8 mouse cellular contexts compared by ENCODE assay signal in genomic region chr5:36695461-36696231, GRCm38 (mm10). TPM values are rescaled to one million over a fixed set of nuclear protein-coding genes. Genes with fewer than 3 reads are reported as not detected.
DNase-seq lines count a peak whose midpoint lies in the region; ATAC-seq and TF ChIP-seq lines count a peak whose summit lies in the region.

D5Ertd579e (minus strand) TSS chr5:36696024.

- peak; percentile 97 for ATAC-seq in forebrain, embryonic 16.5 days
- ATAC-seq in lung, embryonic 14.5 days (ENCODE audit: insufficient read depth) = peak; percentile 95

- peaks cover 4 to 5% of the 10 kb centered on the region in 2 experiments; a peak in 1 of 4 replicates for H3K4me1 ChIP-seq in ES-E14 (ENCODE audit: control insufficient read depth in 2 of 2, insufficient read depth in 2 of 2, low read length in 2 of 2, poor library complexity in 1 of 2)
- peaks cover 20% of the 10 kb centered on the region for H3K4me1 ChIP-seq in forebrain, embryonic 16.5 days (replicated peaks; ENCODE audit: control insufficient read depth, insufficient read depth, low read length)
- H3K4me1 ChIP-seq in lung, embryonic 14.5 days (ENCODE audit: insufficient read depth) = peaks cover 4% of the 10 kb centered on the region; the same call in 1 of the 2 replicates
- peaks cover 16% of the 10 kb centered on the region for H3K4me1 ChIP-seq in olfactory bulb, adult 2 months (ENCODE audit: control insufficient read depth, insufficient read depth, low read length)
- H3K4me1 ChIP-seq in thymus, adult 2 months (replicated peaks; ENCODE audit: control insufficient read depth, insufficient read depth, low read length) = peaks cover 7% of the 10 kb centered on the region

- TF ChIP-seq POLR2A in olfactory bulb, adult 2 months (IDR thresholded peaks at IDR 0.05; ENCODE audit: insufficient read depth, low read depth, low read length) = peak; percentile 76
- TF ChIP-seq POLR2A in thymus, adult 2 months (IDR thresholded peaks at IDR 0.05; ENCODE audit: control insufficient read depth, extremely low read depth, insufficient read depth, low read length, poor library complexity) = no peak

- H3K27me3 ChIP-seq in forebrain, embryonic 16.5 days (replicated peaks; ENCODE audit: control insufficient read depth, insufficient read depth, low read length) = no peaks in the 10 kb centered on the region
- H3K27me3 ChIP-seq in lung, embryonic 14.5 days (ENCODE audit: insufficient read depth, low read length) = 0 out of 2 replicates have a peak, but pooled peaks cover 4% of the 10 kb centered on the region
- H3K27me3 ChIP-seq in thymus, adult 2 months (ENCODE audit: control insufficient read depth, insufficient read depth, low read length) = no peaks in the 10 kb centered on the region

- no peaks in the 10 kb centered on the region for H3K36me3 ChIP-seq in ES-E14 (ENCODE audit: control insufficient read depth, insufficient read depth, low read length, poor library complexity, severe bottlenecking)
- H3K36me3 ChIP-seq in forebrain, embryonic 16.5 days (ENCODE audit: control insufficient read depth, insufficient read depth) = no peaks in the 10 kb centered on the region
- H3K36me3 ChIP-seq in lung, embryonic 14.5 days (ENCODE audit: insufficient read depth) = no peaks in the 10 kb centered on the region
- H3K36me3 ChIP-seq in thymus, adult 2 months (ENCODE audit: control insufficient read depth, insufficient read depth, low read length) = no peaks in the 10 kb centered on the region

- in situ Hi-C loops in ES-E14 (cut with MboI; ENCODE audit: low sequenced_read_pairs in 2 of 2, unreplicated experiment in 2 of 2) = no loop called here

- peak within 1 kb of the TSS; percentile 75 for H3K9ac ChIP-seq in ES-E14 (ENCODE audit: insufficient read depth, low read depth, low read length, poor library complexity, severe bottlenecking)
- H3K9ac ChIP-seq in forebrain, embryonic 16.5 days (replicated peaks; ENCODE audit: low read depth, low read length) = peak within 1 kb of the TSS; percentile 93
- peak within 1 kb of the TSS; percentile 84 for H3K9ac ChIP-seq in lung, embryonic 14.5 days

- WGBS in forebrain, embryonic 16.5 days = under 1% methylated on average over 71 of the region's 104 CpGs
- under 1% methylated on average over 85 of the region's 104 CpGs for WGBS in lung, embryonic 14.5 days
- under 1% methylated on average over 104 of the region's 104 CpGs for WGBS in olfactory bulb, adult 2 months
- WGBS in thymus, adult 2 months = under 1% methylated on average over 104 of the region's 104 CpGs

- H3K27ac ChIP-seq in ES-E14 (ENCODE audit: insufficient read depth, low read depth, low read length, poor library complexity, severe bottlenecking) = peak within 1 kb of the TSS; percentile 2; the same call in 1 of the 2 replicates
- peak within 1 kb of the TSS; percentile 85 for H3K27ac ChIP-seq in forebrain, embryonic 16.5 days (ENCODE audit: low read length)
- H3K27ac ChIP-seq in layer of hippocampus, adult 2 months = peak within 1 kb of the TSS; percentile 99
- H3K27ac ChIP-seq in lung, embryonic 14.5 days (ENCODE audit: low read depth) = peak within 1 kb of the TSS; percentile 89
- H3K27ac ChIP-seq in olfactory bulb, adult 2 months (ENCODE audit: insufficient read depth, low read depth, low read length) = peak within 1 kb of the TSS; percentile 94
- no peak within 1 kb of the TSS for H3K27ac ChIP-seq in thymus, adult 2 months (ENCODE audit: control insufficient read depth, insufficient read depth, low read length)

- H3K4me3 ChIP-seq in ES-E14 (ENCODE audit: insufficient read depth in 1 of 2, low read depth in 1 of 2, low read length in 2 of 2, poor library complexity in 1 of 2, severe bottlenecking in 1 of 2) = peak within 1 kb of the TSS; percentile 65 to 92
- peak within 1 kb of the TSS; percentile 90 for H3K4me3 ChIP-seq in forebrain, embryonic 16.5 days (replicated peaks; ENCODE audit: low read length)
- H3K4me3 ChIP-seq in layer of hippocampus, adult 2 months = peak within 1 kb of the TSS; percentile 89
- H3K4me3 ChIP-seq in lung, embryonic 14.5 days (ENCODE audit: low read depth, low read length) = peak within 1 kb of the TSS; percentile 74
- peak within 1 kb of the TSS; percentile 66 for H3K4me3 ChIP-seq in olfactory bulb, adult 2 months (ENCODE audit: insufficient read depth, low read depth, low read length)
- H3K4me3 ChIP-seq in thymus, adult 2 months (ENCODE audit: control insufficient read depth, insufficient read depth, low read length) = peak within 1 kb of the TSS; percentile 75

- H3K9me3 ChIP-seq in ES-E14 (ENCODE audit: control insufficient read depth, insufficient read depth, low read depth, low read length) = no peaks in the 10 kb centered on the region
- H3K9me3 ChIP-seq in forebrain, embryonic 16.5 days (ENCODE audit: control insufficient read depth, low read length) = no peaks in the 10 kb centered on the region
- H3K9me3 ChIP-seq in lung, embryonic 14.5 days (ENCODE audit: low read depth, low read length) = no peaks in the 10 kb centered on the region

- 0 out of 2 replicates have a peak, but pooled peaks have one; percentile 1 for TF ChIP-seq CTCF in layer of hippocampus, adult 2 months (conservative IDR thresholded peaks at IDR 0.05)
- no peak for TF ChIP-seq CTCF in lung, embryonic 14.5 days (IDR thresholded peaks at IDR 0.05; ENCODE audit: low read depth)
- no peak for TF ChIP-seq CTCF in olfactory bulb, adult 2 months (IDR thresholded peaks at IDR 0.05; ENCODE audit: insufficient read depth, low read depth, low read length)
- peak; percentile 9; the same call in 1 of the 2 replicates for TF ChIP-seq CTCF in thymus, adult 2 months (IDR thresholded peaks at IDR 0.05; ENCODE audit: borderline replicate concordance, control insufficient read depth, extremely low read depth, insufficient read depth, low read length, poor library complexity)

- peak; percentile 78 for DNase-seq in ES-E14 (ENCODE audit: low read depth, low spot score)
- peak; percentile 94 for DNase-seq in cerebellum, adult 11-12 months
- DNase-seq in heart, postnatal 36 days = peak; percentile 95
- peak; percentile 93 to 97 for DNase-seq in layer of hippocampus, adult 2 months (ENCODE audit: low spot score in 2 of 2)
- peak; percentile 95 for DNase-seq in lung, embryonic 14.5 days
- DNase-seq in thymus, adult 2 months = peak; percentile 92

- H3K4me2 ChIP-seq in forebrain, embryonic 16.5 days (ENCODE audit: low read length) = peak within 1 kb of the TSS; percentile 94
- H3K4me2 ChIP-seq in lung, embryonic 14.5 days = peak within 1 kb of the TSS; percentile 65

- intact Hi-C loops in heart, postnatal 36 days (cut with DNase I) = loop anchor here (1.0 to 2.0 kb wide), 3 partner anchors 17 to 75 kb away; no protein-coding TSS in a partner anchor

TF ChIP-seq in ES-E14, 5 proteins besides CTCF, POLR2A, EP300 and RAD21:
- TF ChIP-seq CHD2 (IDR thresholded peaks at IDR 0.05; ENCODE audit: low read depth, low read length) (0 out of 2 replicates have a peak, but pooled peaks have one; percentile 19), HCFC1 (IDR thresholded peaks at IDR 0.05; ENCODE audit: borderline replicate concordance, insufficient read depth, low read length) (peak; percentile 59; the same call in 1 of the 2 replicates), MAFK (IDR thresholded peaks at IDR 0.05; ENCODE audit: insufficient read depth, low read depth, low read length) (no peak)
TF ChIP-seq in ES-E14: peak in this region for 2.

RNA-seq across cellular contexts. Expression of gene D5Ertd579e, which starts in this region (rescaled TPM):
- total RNA-seq in ES-E14 (2012; rRNA removed) = 19.5 and 21.9 TPM in 2 replicates
- polyA plus RNA-seq in forebrain, embryonic 16.5 days (2015; fragmentation: Nextera tagmentation; extraction: Ambion mirVana) = 35.9 and 39.9 TPM in 2 replicates
- 10 to 100 TPM; 75.5 to 90.6 TPM for total RNA-seq in heart, postnatal 36 days (2021)
- 100 to 1,000 TPM; 100 to 103 TPM for total RNA-seq in layer of hippocampus, adult 2 months (2021)
- 23.7 and 25.5 TPM in 2 replicates for polyA plus RNA-seq in lung, embryonic 14.5 days (2014; fragmentation: Nextera tagmentation; extraction: Ambion mirVana)
- 145 and 356 TPM in 2 replicates for polyA plus RNA-seq in olfactory bulb, adult 2 months (2012; ENCODE audit: insufficient read depth, insufficient read length, low replicate concordance, missing spikeins)
- 22.9 and 26.8 TPM in 2 replicates for polyA plus RNA-seq in thymus, adult 2 months (2012; rRNA removed)

Comparison
In these comparisons a context has a peak if more than half of its experiments do, and no peak if none do; other contexts are left out.
1. CTCF ChIP-seq: peak in layer of hippocampus, adult 2 months (single experiment) and thymus, adult 2 months (single experiment); none in lung, embryonic 14.5 days (single experiment) and olfactory bulb, adult 2 months (single experiment).
2. Peak in every context shown above with its lines, with median percentiles within 50 percentile points of each other: DNase-seq, H3K4me3 ChIP-seq and H3K9ac ChIP-seq.